Mouse (Mus musculus): ENCODE measurements around the gene Pir. TPM values are rescaled to one million over a fixed set of nuclear protein-coding genes. Genes with fewer than 3 reads are reported as not detected.

The Pir gene
- polyA plus RNA-seq, 1 experiment from 2014 or later, result 18.8 TPM

GRCm38 (mm10) chrX:164345359-164345938 is 76.3 kb downstream of the Pir start:
- ATAC-seq, result no peak
- no peak overlapping the region for H3K9ac ChIP-seq
- no peaks in the 10 kb centered on the region for H3K36me3 ChIP-seq
- H3K4me2 ChIP-seq, result no peak overlapping the region
- WGBS (ENCODE audit: insufficient replicate concordance), result 73% methylated on average over 4 of the region's 4 CpGs
- no peak overlapping the region for H3K4me3 ChIP-seq
- no peaks in the 10 kb centered on the region for H3K4me1 ChIP-seq
- H3K27ac ChIP-seq, result no peak overlapping the region
- no peaks in the 10 kb centered on the region for H3K9me3 ChIP-seq (replicated peaks)
- H3K27me3 ChIP-seq (replicated peaks), result no peaks in the 10 kb centered on the region

- no peak overlapping the region for H3K4me3 ChIP-seq
- no peaks in the 10 kb centered on the region for H3K4me1 ChIP-seq
- no peak for ATAC-seq
- H3K9ac ChIP-seq, result no peak overlapping the region
- WGBS (ENCODE audit: insufficient replicate concordance), result 59% methylated on average over 3 of the region's 3 CpGs
- no peak overlapping the region for H3K4me2 ChIP-seq
- no peaks in the 10 kb centered on the region for H3K36me3 ChIP-seq
- H3K9me3 ChIP-seq (replicated peaks), result no peaks in the 10 kb centered on the region
- H3K27me3 ChIP-seq (replicated peaks), result no peaks in the 10 kb centered on the region
- H3K27ac ChIP-seq, result no peak overlapping the region
Observed at GRCm38 (mm10) chrX:164348937-164349336, 79.8 kb downstream of the Pir start.

- Histone ChIP-seq H3K27me3 (replicated peaks) (no peaks in the 10 kb centered on the region), H3K4me1 (no peaks in the 10 kb centered on the region), H3K36me3 (no peaks in the 10 kb centered on the region), H3K9me3 (replicated peaks) (no peaks in the 10 kb centered on the region), H3K4me3 (no peak overlapping the region), H3K4me2 (no peak overlapping the region), H3K27ac (no peak overlapping the region), H3K9ac (no peak overlapping the region)
- 75% methylated on average over 4 of the region's 4 CpGs for WGBS (ENCODE audit: insufficient replicate concordance)
- ATAC-seq, result no peak
Observed at GRCm38 (mm10) chrX:164365153-164365865, 96.1 kb downstream of the Pir start.

- WGBS (ENCODE audit: insufficient replicate concordance), result 69% methylated on average over 3 of the region's 3 CpGs
- Histone ChIP-seq H3K4me1 (no peaks in the 10 kb centered on the region), H3K36me3 (no peaks in the 10 kb centered on the region)
Observed at GRCm38 (mm10) chrX:164370576-164370975, 101.4 kb downstream of the Pir start.

GRCm38 (mm10) chrX:164373081-164373480 is 103.9 kb downstream of the Pir start, which contains the start of gene Vegfd:
TSS of gene Vegfd (plus strand) at chrX:164373378.
- Histone ChIP-seq H3K27me3 (replicated peaks) (no peaks in the 10 kb centered on the region), H3K9ac (no peak within 1 kb of the TSS), H3K9me3 (replicated peaks) (no peaks in the 10 kb centered on the region), H3K4me1 (no peaks in the 10 kb centered on the region), H3K27ac (no peak within 1 kb of the TSS), H3K4me3 (no peak within 1 kb of the TSS), H3K36me3 (no peaks in the 10 kb centered on the region), H3K4me2 (no peak within 1 kb of the TSS)
- 30% methylated on average over 3 of the region's 3 CpGs for WGBS (ENCODE audit: insufficient replicate concordance)
- ATAC-seq, result no peak

More at GRCm38 (mm10) chrX:164370576-164370975, 101.4 kb downstream of the Pir start:
- Histone ChIP-seq H3K9ac (no peak overlapping the region), H3K27ac (no peak overlapping the region), H3K4me3 (no peak overlapping the region), H3K9me3 (replicated peaks) (no peaks in the 10 kb centered on the region), H3K27me3 (replicated peaks) (no peaks in the 10 kb centered on the region), H3K4me2 (no peak overlapping the region)
- no peak for ATAC-seq

GRCm38 (mm10) chrX:164374586-164374985 is 105.4 kb downstream of the Pir start:
- H3K9me3 ChIP-seq (replicated peaks), result no peaks in the 10 kb centered on the region
- no peak overlapping the region for H3K9ac ChIP-seq
- no peak overlapping the region for H3K4me2 ChIP-seq
- no peak for ATAC-seq
- no peaks in the 10 kb centered on the region for H3K27me3 ChIP-seq (replicated peaks)
- H3K27ac ChIP-seq, result no peak overlapping the region
- H3K4me3 ChIP-seq, result no peak overlapping the region
- H3K4me1 ChIP-seq, result no peaks in the 10 kb centered on the region
- WGBS (ENCODE audit: insufficient replicate concordance), result 45% methylated on average over 5 of the region's 5 CpGs
- no peaks in the 10 kb centered on the region for H3K36me3 ChIP-seq

DNA sequence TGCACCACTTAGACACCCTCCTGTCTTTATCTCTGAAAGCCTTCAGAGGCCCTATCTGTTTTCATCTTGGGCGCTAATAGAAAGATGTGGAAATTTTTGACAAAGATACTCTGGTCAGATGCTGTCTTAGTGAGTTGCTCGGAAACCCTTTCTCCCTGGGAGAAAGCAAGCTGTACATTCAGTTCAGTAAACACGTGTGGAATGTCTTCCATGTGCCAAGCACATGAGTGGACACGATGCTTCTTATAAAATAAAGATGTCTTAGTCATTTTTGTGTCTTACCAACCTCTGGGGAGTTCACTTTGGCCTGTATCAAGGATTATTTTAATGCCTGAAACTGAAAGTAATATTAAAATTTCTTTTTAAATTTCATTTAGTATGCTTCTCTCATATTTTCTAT is 110.5 kb downstream of the Pir start:
- Histone ChIP-seq H3K9me3 (replicated peaks) (no peaks in the 10 kb centered on the region), H3K27me3 (replicated peaks) (0 out of 2 replicates have a peak, but pooled peaks cover 3% of the 10 kb centered on the region), H3K27ac (no peak overlapping the region), H3K36me3 (no peaks in the 10 kb centered on the region), H3K4me3 (no peak overlapping the region), H3K4me2 (no peak overlapping the region), H3K9ac (no peak overlapping the region), H3K4me1 (peaks cover 4% of the 10 kb centered on the region; the same call in 1 of the 2 replicates)
- no peak for ATAC-seq
- WGBS (ENCODE audit: insufficient replicate concordance), result 60% methylated on average over 4 of the region's 4 CpGs

DNA sequence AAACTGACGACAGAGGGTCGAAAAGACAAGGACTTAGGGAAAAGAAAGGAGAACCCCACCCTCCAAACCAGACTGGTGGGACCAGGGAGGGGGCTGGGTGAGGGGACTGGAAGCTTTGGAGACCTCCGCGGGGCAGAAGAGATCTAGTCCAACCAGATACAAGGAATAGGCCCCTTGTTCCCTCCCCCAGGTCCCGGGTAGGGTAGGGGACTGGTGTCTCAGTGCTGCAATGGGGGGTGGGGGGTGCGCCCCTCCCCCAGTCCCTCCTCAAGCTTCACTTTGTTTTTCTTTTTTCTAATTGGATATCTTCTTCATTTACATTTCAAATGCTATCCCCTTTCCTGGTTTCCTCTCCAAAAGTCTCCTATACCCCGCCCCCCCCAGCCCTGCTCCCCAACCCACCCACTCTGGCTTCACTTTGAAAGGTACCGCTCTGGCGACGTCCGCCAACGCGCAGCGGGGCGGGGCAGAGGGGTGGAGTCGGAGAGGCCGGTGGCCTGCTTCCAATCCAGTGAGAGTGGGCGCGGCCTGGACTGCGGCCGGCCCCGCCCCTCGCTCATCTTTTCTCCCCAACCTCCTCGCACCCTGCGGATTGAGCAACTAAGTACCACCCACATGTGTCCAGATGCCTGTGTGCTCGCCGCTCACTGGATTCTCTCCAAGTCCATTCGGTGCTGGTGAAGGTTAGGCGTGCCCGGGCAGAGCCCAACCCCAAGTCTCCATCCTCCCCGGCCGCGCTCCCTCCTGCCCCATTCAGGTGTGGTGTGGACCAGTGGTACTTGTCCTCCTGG is 112.6 kb downstream of the Pir start:
- 9% methylated on average over 30 of the region's 33 CpGs for WGBS (ENCODE audit: insufficient replicate concordance)
- no peaks in the 10 kb centered on the region for H3K9me3 ChIP-seq (replicated peaks)
- peak overlapping the region; percentile 42 for H3K4me3 ChIP-seq
- peaks cover 4% of the 10 kb centered on the region; the same call in 1 of the 2 replicates for H3K4me1 ChIP-seq
- no peak overlapping the region for H3K27ac ChIP-seq
- no peaks in the 10 kb centered on the region for H3K36me3 ChIP-seq
- ATAC-seq, result peak; percentile 99
- H3K9ac ChIP-seq, result peak overlapping the region; percentile 27; the same call in 1 of the 2 replicates
- 0 out of 2 replicates have a peak, but pooled peaks cover 3% of the 10 kb centered on the region for H3K27me3 ChIP-seq (replicated peaks)
- H3K4me2 ChIP-seq, result peak overlapping the region; percentile 70

DNA sequence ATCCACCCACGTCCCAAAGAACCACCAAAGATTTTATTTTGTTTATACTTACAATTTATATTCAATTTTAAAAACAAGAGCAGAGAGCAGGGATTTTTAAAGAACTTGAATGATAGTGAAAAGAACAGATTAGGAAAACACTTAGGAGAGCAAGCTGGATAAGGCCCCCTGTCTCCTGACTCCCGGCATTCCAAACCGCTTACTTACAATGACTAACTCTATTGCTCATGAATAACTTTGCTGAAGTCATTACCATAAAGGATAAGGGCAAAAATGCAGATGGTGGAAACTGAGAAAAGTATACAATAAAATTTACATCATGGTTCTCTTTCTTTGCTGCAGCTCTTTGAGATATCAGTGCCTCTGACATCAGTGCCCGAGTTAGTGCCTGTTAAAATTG is 124.9 kb downstream of the Pir start:
- H3K27ac ChIP-seq, result no peak overlapping the region
- ATAC-seq, result no peak
- H3K27me3 ChIP-seq (replicated peaks), result 0 out of 2 replicates have a peak, but pooled peaks cover 4% of the 10 kb centered on the region
- WGBS (ENCODE audit: insufficient replicate concordance), result 74% methylated on average over 4 of the region's 4 CpGs
- no peaks in the 10 kb centered on the region for H3K36me3 ChIP-seq
- no peaks in the 10 kb centered on the region for H3K4me1 ChIP-seq
- H3K4me3 ChIP-seq, result no peak overlapping the region
- no peak overlapping the region for H3K9ac ChIP-seq
- H3K9me3 ChIP-seq (replicated peaks), result no peaks in the 10 kb centered on the region
- H3K4me2 ChIP-seq, result no peak overlapping the region

GRCm38 (mm10) chrX:164398456-164398855 is 129.3 kb downstream of the Pir start:
- Histone ChIP-seq H3K4me3 (no peak overlapping the region), H3K27ac (no peak overlapping the region), H3K36me3 (no peaks in the 10 kb centered on the region), H3K4me2 (no peak overlapping the region), H3K4me1 (no peaks in the 10 kb centered on the region), H3K27me3 (replicated peaks) (no peaks in the 10 kb centered on the region), H3K9me3 (replicated peaks) (no peaks in the 10 kb centered on the region), H3K9ac (no peak overlapping the region)
- WGBS (ENCODE audit: insufficient replicate concordance), result 45% methylated on average over 3 of the region's 3 CpGs
- no peak for ATAC-seq

- no peaks in the 10 kb centered on the region for H3K4me1 ChIP-seq
- 0 out of 2 replicates have a peak, but pooled peaks cover 3% of the 10 kb centered on the region for H3K27me3 ChIP-seq (replicated peaks)
- no peak overlapping the region for H3K9ac ChIP-seq
- H3K4me2 ChIP-seq, result no peak overlapping the region
- no peaks in the 10 kb centered on the region for H3K36me3 ChIP-seq
- H3K27ac ChIP-seq, result no peak overlapping the region
- H3K9me3 ChIP-seq (replicated peaks), result no peaks in the 10 kb centered on the region
- ATAC-seq, result no peak
- H3K4me3 ChIP-seq, result no peak overlapping the region
Observed at GRCm38 (mm10) chrX:164405080-164405649, 136.0 kb downstream of the Pir start.
